Mouse (Mus musculus) left cerebral cortex, adult 11 months (tissue): ENCODE data around the gene 1700020N01Rik.

ENCODE experiments used
- DNase-seq: peaks from one replicate; pipeline ENCODE4 v3.0.0; 2022; ENCODE audit warnings: low spot score

The 1700020N01Rik gene

DNA sequence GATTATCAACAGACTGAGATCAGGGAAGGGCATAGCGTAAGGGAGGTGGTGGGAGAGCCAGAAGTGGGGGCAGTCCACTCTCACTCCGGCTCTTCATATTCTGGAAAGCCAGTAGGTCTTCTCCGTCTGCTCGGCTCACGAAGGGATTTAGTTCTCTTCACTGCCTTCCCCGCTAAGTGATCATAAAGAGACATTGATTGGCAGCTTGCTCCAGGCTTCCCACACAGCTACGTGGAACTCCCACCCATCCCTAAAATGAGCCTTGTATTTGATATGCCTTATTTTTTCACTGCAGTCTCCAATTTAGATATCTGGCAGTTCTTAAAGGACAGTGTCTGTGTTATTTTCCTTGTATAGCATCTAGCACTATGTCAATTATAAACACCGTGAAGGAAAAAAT lies 11.5 kb downstream of the 1700020N01Rik start:
- DNase-seq, result no peak

DNA sequence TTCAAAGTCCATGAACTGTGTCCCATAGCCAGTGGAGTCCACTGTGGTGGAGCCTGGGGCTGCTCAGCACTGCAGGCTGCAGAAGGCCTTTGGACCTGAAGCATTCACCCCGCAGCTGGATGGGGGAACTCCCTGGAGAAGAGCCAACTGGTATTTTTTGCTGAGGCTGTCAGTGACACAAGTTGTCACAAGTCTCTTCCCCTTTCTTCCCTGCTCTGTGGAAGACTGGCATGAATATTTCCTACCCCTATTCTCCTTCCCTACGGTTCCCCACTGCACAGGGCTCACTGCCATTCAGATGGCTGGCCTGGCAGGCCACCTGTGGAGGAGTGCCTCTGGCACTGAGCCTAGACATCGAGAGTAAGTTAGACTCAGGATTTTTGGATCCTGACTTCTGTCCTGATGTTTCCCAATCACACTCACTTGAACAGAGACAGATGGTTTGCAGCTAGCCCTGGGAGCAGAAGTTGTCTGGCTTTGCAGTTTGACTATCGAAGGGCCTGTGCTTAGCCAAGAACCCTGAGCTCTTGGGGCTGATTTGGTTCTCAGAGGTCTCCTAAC lies 12.1 kb downstream of the 1700020N01Rik start:
- DNase-seq, result no peak

GRCm38 (mm10) chr10:21605601-21606000 lies 12.7 kb downstream of the 1700020N01Rik start:
- no peak for DNase-seq

DNA sequence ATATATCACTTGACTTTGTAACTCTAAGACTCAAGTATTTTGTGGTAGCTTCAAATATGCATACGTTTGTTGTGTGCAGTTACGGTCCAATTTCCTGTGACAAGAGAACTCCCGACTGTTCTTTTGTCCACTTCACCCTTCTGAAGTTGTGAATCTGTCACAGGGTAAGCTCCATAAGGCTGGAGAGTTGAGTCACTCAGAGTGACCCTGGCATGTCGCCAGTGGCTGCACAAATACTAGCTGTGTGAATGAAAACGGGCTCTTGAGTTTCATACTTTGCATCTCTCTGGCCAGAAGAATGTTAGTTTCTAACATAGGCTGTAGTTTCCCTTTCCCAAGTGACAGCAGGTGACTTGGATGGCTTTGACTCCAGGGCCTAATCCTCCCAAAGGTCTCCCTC lies 14.0 kb downstream of the 1700020N01Rik start:
- DNase-seq, result no peak

GRCm38 (mm10) chr10:21609583-21609982 lies 16.6 kb downstream of the 1700020N01Rik start:
- DNase-seq, result no peak

DNA sequence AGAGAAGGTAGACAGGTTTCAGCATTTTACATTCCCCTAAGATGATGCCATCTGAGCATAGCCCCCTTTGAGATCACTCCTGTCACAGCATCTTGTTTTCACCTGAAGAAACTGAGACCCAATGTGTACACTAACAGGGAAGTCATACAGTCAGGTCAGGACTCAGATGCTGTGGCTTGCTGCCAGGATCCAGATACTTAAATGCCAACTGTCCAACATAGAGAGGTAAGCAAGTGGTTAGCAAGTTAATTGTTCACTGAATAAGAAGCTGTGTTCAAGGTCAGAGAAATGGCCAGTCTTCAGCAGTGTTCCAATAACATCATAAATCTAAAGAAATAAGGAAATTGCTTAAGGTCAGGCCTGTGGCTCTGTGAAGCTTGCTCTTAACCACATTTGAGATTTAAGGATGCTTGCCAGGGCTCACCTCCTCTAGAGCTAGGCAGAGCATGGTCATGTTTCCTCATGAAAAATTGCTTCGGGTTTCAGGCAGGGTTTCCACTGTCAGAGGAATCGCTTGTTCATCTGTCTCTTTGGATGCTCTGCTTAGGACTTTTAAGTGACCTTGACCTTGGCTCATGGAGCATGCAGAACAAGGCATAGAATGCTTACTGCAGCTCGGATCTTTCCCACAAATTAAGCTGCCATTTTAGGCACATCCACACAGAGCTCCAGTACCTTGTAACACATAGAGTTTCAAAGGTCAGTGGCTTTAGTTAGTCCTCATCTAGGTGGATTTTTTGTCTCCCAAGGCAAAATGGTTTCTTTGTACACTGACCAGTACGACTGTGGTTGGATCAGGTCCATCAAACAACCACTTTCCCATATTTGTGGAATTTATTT lies 20.3 kb downstream of the 1700020N01Rik start:
- DNase-seq, result no peak

- DNase-seq, result no peak
Observed at GRCm38 (mm10) chr10:21614520-21614919, 21.6 kb downstream of the 1700020N01Rik start.

DNA sequence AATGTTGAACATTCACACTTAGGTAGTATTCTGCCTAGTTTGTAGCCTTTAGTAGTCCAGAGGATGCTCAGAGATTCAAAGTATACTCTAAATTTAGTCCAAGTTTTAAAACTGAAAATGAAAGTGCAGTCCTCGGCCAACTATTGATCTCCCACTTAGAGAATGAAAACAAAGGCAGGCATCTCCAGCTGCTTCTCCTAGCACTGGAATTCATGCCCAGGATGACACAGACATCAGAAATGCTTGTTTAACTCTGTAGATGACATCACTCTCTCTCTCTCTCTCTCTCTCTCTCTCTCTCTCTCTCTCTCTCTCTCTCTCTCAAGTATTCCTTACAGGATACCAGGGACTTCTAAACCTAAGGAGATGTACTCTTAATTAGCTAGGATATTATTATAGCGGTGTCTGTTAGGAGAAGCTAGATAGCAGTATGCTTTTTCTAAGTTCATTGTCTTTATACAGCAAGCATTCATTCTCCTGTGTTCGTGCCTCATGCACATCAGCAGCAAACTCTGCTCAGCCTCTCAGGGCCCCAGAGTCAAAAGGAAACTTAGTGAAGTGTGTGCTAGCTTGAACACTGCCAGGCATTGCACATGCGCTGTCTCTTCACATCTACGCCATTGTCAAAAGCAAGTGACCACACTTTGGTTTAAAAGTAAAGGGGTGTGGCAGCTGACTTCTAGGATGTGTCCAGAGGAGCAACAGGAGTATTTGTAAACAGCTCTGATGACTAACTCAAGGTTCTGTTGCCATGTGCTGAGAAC lies 26.0 kb downstream of the 1700020N01Rik start:
- no peak for DNase-seq

DNA sequence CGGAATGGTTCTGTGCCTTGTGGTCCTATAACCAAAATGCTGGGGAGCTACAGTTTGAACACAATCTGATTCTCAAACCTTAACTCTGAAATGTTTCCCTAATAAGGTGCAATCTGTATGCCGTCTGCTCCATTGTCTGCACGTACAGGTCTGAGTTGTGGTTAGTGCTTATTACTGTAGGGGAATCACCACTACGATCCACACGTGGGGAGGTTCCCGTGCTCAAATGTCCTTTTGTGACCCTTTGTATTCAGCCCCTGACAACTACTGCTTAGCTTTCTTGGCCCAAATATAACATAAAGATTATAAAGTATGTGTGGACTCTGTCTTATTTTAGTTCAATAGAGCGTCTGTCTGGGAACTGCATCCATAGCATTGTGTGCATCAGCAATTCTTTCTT lies 29.1 kb downstream of the 1700020N01Rik start:
- no peak for DNase-seq

DNA sequence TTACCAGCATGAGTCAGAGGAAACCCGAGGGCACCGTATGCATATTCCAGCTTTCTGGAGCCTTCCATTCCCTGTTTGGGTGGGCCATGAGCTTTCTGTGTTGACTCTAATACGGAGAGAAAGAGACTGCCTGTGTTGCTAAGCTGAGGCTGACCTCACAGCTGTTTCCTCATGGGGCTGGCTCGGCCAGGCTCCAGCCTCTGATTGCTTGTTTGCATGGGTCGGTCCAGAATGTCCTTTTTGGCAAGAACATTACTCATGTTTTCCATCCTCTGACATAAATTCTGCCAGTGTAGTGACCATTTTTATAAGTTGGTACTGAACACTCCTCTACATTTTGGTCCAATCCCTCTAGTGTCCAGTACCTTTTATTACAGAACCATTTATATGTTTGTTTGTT lies 35.6 kb downstream of the 1700020N01Rik start:
- DNase-seq, result no peak

- DNase-seq, result no peak
Observed at GRCm38 (mm10) chr10:21629031-21629740, 36.2 kb downstream of the 1700020N01Rik start.

DNA sequence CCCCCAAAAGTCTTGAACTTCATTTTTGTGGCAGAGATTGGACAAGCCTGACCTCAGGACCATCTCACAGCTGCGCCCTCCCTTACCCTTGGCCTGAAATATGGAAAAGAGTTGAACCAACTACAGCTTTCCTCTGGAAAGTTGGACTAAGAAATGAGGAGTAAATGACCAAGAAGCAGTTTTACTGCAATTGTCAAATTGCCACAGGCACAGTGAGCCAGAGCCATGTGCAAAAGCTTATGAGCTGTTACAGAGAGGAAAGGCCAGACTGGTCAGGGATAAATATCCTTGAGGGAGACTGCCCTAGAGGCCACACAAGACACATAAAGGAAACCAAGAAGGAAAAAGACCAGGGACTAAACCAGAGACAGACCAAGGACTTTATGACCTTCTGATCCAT lies 38.5 kb downstream of the 1700020N01Rik start:
- DNase-seq, result no peak

DNA sequence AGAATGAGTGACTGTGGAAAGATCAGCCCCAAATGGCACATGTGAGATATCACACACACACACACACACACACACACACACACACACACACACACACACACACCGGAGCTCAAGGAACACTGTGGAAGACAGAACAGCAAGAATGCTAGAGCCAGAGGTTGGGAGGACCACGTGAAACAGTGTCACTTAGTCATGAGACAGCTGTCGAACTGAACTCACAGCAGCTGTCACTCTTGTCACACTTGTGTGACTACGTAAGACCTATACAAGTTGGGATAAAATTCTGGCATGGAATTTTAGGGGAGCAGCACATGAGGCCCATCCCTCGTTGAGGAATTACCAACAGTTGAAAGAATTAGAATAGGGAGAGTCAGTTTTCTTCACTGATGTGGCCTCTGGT lies 39.7 kb downstream of the 1700020N01Rik start:
- no peak for DNase-seq

GRCm38 (mm10) chr10:21635988-21636710 lies 43.2 kb downstream of the 1700020N01Rik start:
- DNase-seq, result no peak

DNA sequence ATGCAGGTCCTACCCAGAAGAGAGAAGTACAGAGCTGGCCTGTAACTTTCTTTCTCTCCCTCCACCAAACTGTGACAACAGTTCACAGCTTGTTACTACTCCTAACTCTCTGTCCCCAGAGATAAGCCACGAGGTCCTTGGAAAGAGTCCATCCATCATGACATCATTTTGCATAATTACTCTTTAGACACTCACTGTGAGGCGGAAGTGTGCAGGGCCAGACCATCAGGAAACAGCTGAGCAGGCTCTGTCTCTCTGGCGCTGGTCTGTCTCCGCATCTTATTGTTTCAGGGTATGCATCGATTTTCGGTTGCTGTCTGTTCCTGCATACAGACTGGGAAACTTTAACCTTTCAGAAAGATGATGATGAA lies 43.8 kb downstream of the 1700020N01Rik start:
- peak; percentile 76 for DNase-seq

DNA sequence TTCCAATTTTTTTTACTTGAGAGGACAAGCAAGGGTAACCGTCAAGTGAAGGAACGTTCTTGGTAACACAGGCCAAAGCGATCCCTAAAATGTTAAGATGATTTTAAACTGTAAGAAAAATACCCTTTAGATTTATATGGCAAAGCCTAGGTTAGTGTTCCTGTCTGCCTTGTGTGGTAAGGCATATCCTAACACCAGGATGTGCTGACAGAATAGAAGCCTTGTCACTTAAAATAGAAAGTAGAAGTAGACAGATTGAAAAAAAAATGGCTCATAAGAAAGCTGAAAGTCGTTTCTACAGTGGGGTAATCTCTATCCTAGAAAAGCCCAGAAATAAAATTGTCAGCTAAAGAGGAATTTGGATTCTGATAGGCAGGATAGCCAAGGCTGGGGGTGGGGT lies 58.4 kb downstream of the 1700020N01Rik start:
- DNase-seq, result no peak

- peak; percentile 51 for DNase-seq
Observed at GRCm38 (mm10) chr10:21652426-21653345, 59.7 kb downstream of the 1700020N01Rik start.

- no peak for DNase-seq
Observed at GRCm38 (mm10) chr10:21653469-21653868, 60.5 kb downstream of the 1700020N01Rik start.

GRCm38 (mm10) chr10:21659576-21660246 lies 66.8 kb downstream of the 1700020N01Rik start:
- peak; percentile 53 for DNase-seq

GRCm38 (mm10) chr10:21668976-21669375 lies 76.0 kb downstream of the 1700020N01Rik start:
- DNase-seq, result no peak
